ENCODE assay signal across 15 mouse cellular contexts in the genomic region with DNA sequence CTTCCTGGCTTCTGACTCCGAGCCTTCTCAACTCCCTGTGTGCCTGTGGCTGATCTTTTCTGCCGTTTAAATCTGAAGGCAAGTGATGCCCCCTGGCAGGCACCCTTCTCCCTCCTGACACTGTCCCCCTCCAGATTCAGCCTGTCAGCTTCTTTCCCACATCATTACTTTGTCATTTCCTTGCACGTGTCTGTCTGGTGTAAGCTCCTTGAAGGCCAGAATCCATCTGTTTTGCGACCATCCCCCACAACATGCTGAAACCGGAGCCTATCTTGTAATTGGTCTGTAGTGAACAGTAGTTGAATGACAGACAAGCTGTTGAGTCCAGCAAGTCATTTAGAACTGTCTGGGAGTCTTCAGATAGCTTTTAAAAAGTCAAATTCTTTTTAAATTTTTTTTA. TPM values are rescaled to one million over a fixed set of nuclear protein-coding genes. Genes with fewer than 3 reads are reported as not detected.
DNase-seq lines count a peak whose midpoint lies in the region; ATAC-seq and TF ChIP-seq lines count a peak whose summit lies in the region.
"Had no signal": no experiment of that assay in that cellular context is flagged by ENCODE, and none has a peak within 500 bp of the region (broad histone marks: within the 10 kb centered on the region; RNA-seq: fewer than 3 reads in every experiment).

No protein-coding gene starts in this region.

- H3K36me3 ChIP-seq in forebrain, postnatal 0 days (ENCODE audit: insufficient read depth), result no peaks in the 10 kb centered on the region
- no peaks in the 10 kb centered on the region for H3K36me3 ChIP-seq in forebrain, embryonic 11.5 days (ENCODE audit: control insufficient read depth, insufficient read depth, low read length)
- H3K36me3 ChIP-seq in liver, embryonic 15.5 days (replicated peaks), result no peaks in the 10 kb centered on the region
- no peaks in the 10 kb centered on the region for H3K36me3 ChIP-seq in embryonic facial prominence, embryonic 13.5 days
- H3K36me3 ChIP-seq: hindbrain, embryonic 13.5 days; lung, embryonic 15.5 days had no signal

- H3K9me3 ChIP-seq in forebrain, postnatal 0 days (ENCODE audit: low read length), result no peaks in the 10 kb centered on the region
- H3K9me3 ChIP-seq in forebrain, embryonic 11.5 days (ENCODE audit: control insufficient read depth, low read length), result no peaks in the 10 kb centered on the region
- H3K9me3 ChIP-seq in liver, embryonic 15.5 days (replicated peaks), result no peaks in the 10 kb centered on the region
- no peaks in the 10 kb centered on the region for H3K9me3 ChIP-seq in embryonic facial prominence, embryonic 13.5 days
- H3K9me3 ChIP-seq: hindbrain, embryonic 13.5 days; lung, embryonic 15.5 days had no signal

- peak; percentile 19; the same call in 1 of the 2 replicates for ATAC-seq in forebrain, postnatal 0 days
- no peak for ATAC-seq in forebrain, embryonic 11.5 days (replicated peaks; ENCODE audit: low FRiP score)
- no peak for ATAC-seq in liver, embryonic 15.5 days (ENCODE audit: insufficient read depth)
- ATAC-seq in embryonic facial prominence, embryonic 13.5 days (ENCODE audit: insufficient number of reproducible peaks, insufficient read depth, low FRiP score, low TSS enrichment, low read depth), result no peak
- no peak for ATAC-seq in CD4-positive, CD25-positive, alpha-beta regulatory T cell, adult 4 months

- peak; percentile 10 for DNase-seq in forebrain, postnatal 0 days
- DNase-seq in forebrain, embryonic 11.5 days (ENCODE audit: low spot score), result no peak
- no peak for DNase-seq in liver
- DNase-seq in left cerebral cortex, postnatal 36 days (ENCODE audit: low spot score in 2 of 2), result no peak
- DNase-seq: kidney, postnatal 36 days; thymus, postnatal 36 days had no signal

- no peaks in the 10 kb centered on the region for H3K4me1 ChIP-seq in forebrain, postnatal 0 days (ENCODE audit: insufficient read depth)
- H3K4me1 ChIP-seq in forebrain, embryonic 11.5 days (replicated peaks; ENCODE audit: control insufficient read depth, insufficient read depth, low read length), result no peaks in the 10 kb centered on the region
- H3K4me1 ChIP-seq in liver, embryonic 15.5 days (replicated peaks), result peaks cover 29% of the 10 kb centered on the region
- H3K4me1 ChIP-seq in bone marrow, adult 2 months (ENCODE audit: control insufficient read depth, insufficient read depth, low read length), result peaks cover 9% of the 10 kb centered on the region
- H3K4me1 ChIP-seq in embryonic facial prominence, embryonic 13.5 days, result peaks cover 32% of the 10 kb centered on the region

- 54% methylated on average over 5 of the region's 5 CpGs for WGBS in forebrain, postnatal 0 days
- WGBS in forebrain, embryonic 11.5 days, result 71% methylated on average over 5 of the region's 5 CpGs
- 43% methylated on average over 5 of the region's 5 CpGs for WGBS in liver, embryonic 15.5 days (ENCODE audit: insufficient replicate concordance)
- WGBS in bone marrow, adult 2 months, result 53% methylated on average over 5 of the region's 5 CpGs
- WGBS in embryonic facial prominence, embryonic 13.5 days, result 17% methylated on average over 5 of the region's 5 CpGs

- H3K4me3 ChIP-seq in forebrain, postnatal 0 days (ENCODE audit: low read depth, low read length), result no peak overlapping the region
- H3K4me3 ChIP-seq in forebrain, embryonic 11.5 days (ENCODE audit: low read depth, low read length), result no peak overlapping the region
- no peak overlapping the region for H3K4me3 ChIP-seq in liver, embryonic 15.5 days (replicated peaks)
- H3K4me3 ChIP-seq in bone marrow, adult 2 months (replicated peaks; ENCODE audit: control insufficient read depth, low read depth, low read length), result no peak overlapping the region
- H3K4me3 ChIP-seq in embryonic facial prominence, embryonic 13.5 days, result no peak overlapping the region
- H3K4me3 ChIP-seq: erythroblast, embryonic 14.5 days; hindbrain, embryonic 13.5 days; lung, embryonic 15.5 days had no signal

- TF ChIP-seq POLR2A in bone marrow, adult 2 months (IDR thresholded peaks at IDR 0.05; ENCODE audit: borderline replicate concordance, control insufficient read depth, low read depth, low read length), result no peak

- no peaks in the 10 kb centered on the region for H3K27me3 ChIP-seq in forebrain, postnatal 0 days (ENCODE audit: insufficient read depth, low read length)
- no peaks in the 10 kb centered on the region for H3K27me3 ChIP-seq in forebrain, embryonic 11.5 days (ENCODE audit: control insufficient read depth, insufficient read depth, low read length)
- H3K27me3 ChIP-seq in liver, embryonic 15.5 days, result peaks cover 15% of the 10 kb centered on the region; the same call in 1 of the 2 replicates
- no peaks in the 10 kb centered on the region for H3K27me3 ChIP-seq in embryonic facial prominence, embryonic 13.5 days
- H3K27me3 ChIP-seq: lung, embryonic 15.5 days had no signal

- no peak overlapping the region for H3K9ac ChIP-seq in forebrain, postnatal 0 days
- no peak overlapping the region for H3K9ac ChIP-seq in forebrain, embryonic 11.5 days (ENCODE audit: low read length)
- H3K9ac ChIP-seq in liver, embryonic 15.5 days, result no peak overlapping the region
- no peak overlapping the region for H3K9ac ChIP-seq in embryonic facial prominence, embryonic 13.5 days
- H3K9ac ChIP-seq: hindbrain, embryonic 13.5 days; lung, embryonic 15.5 days had no signal

- intact Hi-C loops in left cerebral cortex, postnatal 36 days (cut with DNase I), result no loop called here

- no peak for TF ChIP-seq CTCF in forebrain, postnatal 0 days (IDR thresholded peaks at IDR 0.05; ENCODE audit: low read depth)
- TF ChIP-seq CTCF in bone marrow, adult 2 months (IDR thresholded peaks at IDR 0.05; ENCODE audit: control insufficient read depth, insufficient read depth, low read length), result no peak

- no peak overlapping the region for H3K4me2 ChIP-seq in forebrain, postnatal 0 days (ENCODE audit: low read depth)
- no peak overlapping the region for H3K4me2 ChIP-seq in forebrain, embryonic 11.5 days (ENCODE audit: low read depth, low read length, severe bottlenecking)
- no peak overlapping the region for H3K4me2 ChIP-seq in liver, embryonic 15.5 days
- H3K4me2 ChIP-seq in embryonic facial prominence, embryonic 13.5 days, result no peak overlapping the region
- H3K4me2 ChIP-seq: hindbrain, embryonic 13.5 days; lung, embryonic 15.5 days had no signal

- no peak overlapping the region for H3K27ac ChIP-seq in forebrain, postnatal 0 days (ENCODE audit: low read depth, low read length)
- H3K27ac ChIP-seq in forebrain, embryonic 11.5 days (ENCODE audit: low read depth, low read length), result no peak overlapping the region
- 0 out of 2 replicates have a peak overlapping the region, but pooled peaks have one; percentile 11 for H3K27ac ChIP-seq in liver, embryonic 15.5 days (replicated peaks)
- H3K27ac ChIP-seq in bone marrow, adult 2 months (ENCODE audit: control insufficient read depth, insufficient read depth, low read depth, low read length, poor library complexity), result peak overlapping the region; percentile 77
- H3K27ac ChIP-seq in embryonic facial prominence, embryonic 13.5 days, result peak overlapping the region; percentile 16; the same call in 1 of the 2 replicates
- H3K27ac ChIP-seq: hindbrain, embryonic 13.5 days had no signal

RNA-seq across cellular contexts. Expression of a gene that starts 53.2 kb away (rescaled TPM):
- 2.8 and 11.0 TPM in 2 replicates for total RNA-seq in forebrain, postnatal 0 days (2014; rRNA removed)
- 2.1 and 2.5 TPM in 2 replicates for polyA plus RNA-seq in forebrain, postnatal 0 days (2015; fragmentation: Nextera tagmentation; extraction: Ambion mirVana)
- 1.6 and 2.1 TPM in 2 replicates for polyA plus RNA-seq in forebrain, embryonic 11.5 days (2014; fragmentation: Nextera tagmentation; extraction: Ambion mirVana)
- 1.3 and 2.1 TPM in 2 replicates for polyA plus RNA-seq in liver, embryonic 15.5 days (2015; fragmentation: Nextera tagmentation; extraction: Ambion mirVana)
- polyA plus RNA-seq in bone marrow, adult 2 months (2011; ENCODE audit: insufficient read depth, insufficient read length, low replicate concordance, missing spikeins), result 4.9 and 17.2 TPM in 2 replicates
- polyA plus RNA-seq in embryonic facial prominence, embryonic 13.5 days (2015; fragmentation: Nextera tagmentation; extraction: Ambion mirVana), result 6.9 and 7.8 TPM in 2 replicates
- polyA plus RNA-seq in CD4-positive, CD25-positive, alpha-beta regulatory T cell, adult 4 months (2017; shearing (Covaris generic)), result under 1 TPM; 0.11 to 0.14 TPM
- total RNA-seq in left cerebral cortex, postnatal 36 days (2021), result 1 to 10 TPM; 1.9 to 2.8 TPM
- total RNA-seq: common myeloid progenitor, adult 5-6 weeks; megakaryocyte-erythroid progenitor cell, adult 5-6 weeks had no signal
- polyA plus RNA-seq: erythroblast, embryonic 14.5 days had no signal

RNA-seq across cellular contexts. Expression of a gene that starts 55.8 kb away (rescaled TPM):
- 24.8 and 37.6 TPM in 2 replicates for total RNA-seq in forebrain, postnatal 0 days (2014; rRNA removed)
- 19.2 and 25.3 TPM in 2 replicates for polyA plus RNA-seq in forebrain, postnatal 0 days (2015; fragmentation: Nextera tagmentation; extraction: Ambion mirVana)
- polyA plus RNA-seq in forebrain, embryonic 11.5 days (2014; fragmentation: Nextera tagmentation; extraction: Ambion mirVana), result 29.4 and 29.9 TPM in 2 replicates
- 13.9 and 17.2 TPM in 2 replicates for polyA plus RNA-seq in liver, embryonic 15.5 days (2015; fragmentation: Nextera tagmentation; extraction: Ambion mirVana)
- 8.6 and 18.7 TPM in 2 replicates for polyA plus RNA-seq in bone marrow, adult 2 months (2011; ENCODE audit: insufficient read depth, insufficient read length, low replicate concordance, missing spikeins)
- polyA plus RNA-seq in embryonic facial prominence, embryonic 13.5 days (2015; fragmentation: Nextera tagmentation; extraction: Ambion mirVana), result 31.2 and 36.0 TPM in 2 replicates
- 1 to 10 TPM; 4.9 to 5.4 TPM for polyA plus RNA-seq in CD4-positive, CD25-positive, alpha-beta regulatory T cell, adult 4 months (2017; shearing (Covaris generic))
- 10 to 100 TPM; 31.0 to 36.0 TPM for total RNA-seq in left cerebral cortex, postnatal 36 days (2021)

Comparison
In these comparisons a context has a peak if more than half of its experiments do, and no peak if none do; other contexts are left out.
1. H3K27ac ChIP-seq: peak in liver, embryonic 15.5 days (single experiment), bone marrow, adult 2 months (single experiment) and embryonic facial prominence, embryonic 13.5 days (single experiment); none in forebrain, postnatal 0 days (single experiment) and forebrain, embryonic 11.5 days (single experiment).